Mouse (Mus musculus) hindbrain, embryonic 11.5 days (tissue): Measurements from ENCODE around the gene Asb16. TPM values are rescaled to one million over a fixed set of nuclear protein-coding genes. Genes with fewer than 3 reads are reported as not detected.

Experiments
- ATAC-seq: fragments of 200-750 bp; cut with Nextera tagmentation; 2 replicates; pipeline ENCODE4 v1.8.0; 2017; ENCODE audit warnings: mild to moderate bottlenecking, moderate TSS enrichment, moderate library complexity; ENCODE audit not compliant: low FRiP score
- DNase-seq: peaks from one replicate; pipeline ENCODE4 v3.0.0-alpha.2; 2015; ENCODE audit warnings: low spot score
- H3K27ac ChIP-seq: fragments of 300-500 bp; sonication (generic); 2 replicates; pipeline ENCODE4 v1.5.1; 2014; ENCODE audit warnings: mild to moderate bottlenecking, low read depth, low read length
- H3K27me3 ChIP-seq: fragments of 300-500 bp; sonication (generic); 2 replicates; pipeline ENCODE4 v1.6.1; 2014; ENCODE audit warnings: mild to moderate bottlenecking, low read length, moderate library complexity, mixed read lengths; ENCODE audit not compliant: control insufficient read depth, insufficient read depth
- H3K36me3 ChIP-seq: fragments of 300-500 bp; sonication (generic); 2 replicates; pipeline ENCODE4 v1.6.1; 2014; ENCODE audit warnings: mild to moderate bottlenecking, low read length, moderate library complexity, mixed read lengths; ENCODE audit not compliant: control insufficient read depth, insufficient read depth
- H3K4me1 ChIP-seq: fragments of 300-500 bp; sonication (generic); replicated peaks from 2 replicates; pipeline ENCODE4 v1.6.1; 2014; ENCODE audit warnings: low read length, mixed read lengths; ENCODE audit not compliant: control insufficient read depth, insufficient read depth
- H3K4me2 ChIP-seq: fragments of 300-500 bp; sonication (generic); replicated peaks from 2 replicates; pipeline ENCODE4 v1.6.1; 2014; ENCODE audit warnings: mild to moderate bottlenecking, low read depth, low read length
- H3K4me3 ChIP-seq: fragments of 300-500 bp; sonication (generic); 2 replicates; pipeline ENCODE4 v1.5.1; 2014; ENCODE audit warnings: low read depth, low read length
- H3K9ac ChIP-seq: fragments of 300-500 bp; sonication (generic); 2 replicates; pipeline ENCODE4 v1.6.1; 2014; ENCODE audit warnings: low read depth, low read length
- H3K9me3 ChIP-seq: fragments of 300-500 bp; sonication (generic); 2 replicates; pipeline ENCODE4 v1.6.1; 2016; ENCODE audit warnings: low read length; ENCODE audit not compliant: control insufficient read depth
- WGBS: fragments of 180-500 bp; shearing (Covaris S2); extraction: QIAGEN DNeasy Blood & Tissue Kit; methylation state at CpG from one replicate; pipeline ENCODE4 v1.1.7; 2014; 5-methylcytosine and 5-hydroxymethylcytosine counted together
- polyA plus RNA-seq: library from polyadenylated mRNA; unstranded; fragments of >200 nt; fragmentation: Nextera tagmentation; extraction: Ambion mirVana; gene quantifications from 2 replicates; pipeline ENCODE4 v1.2.1, GENCODE M21; 2014

The Asb16 gene
- polyA plus RNA-seq, 1 experiment from 2014 or later = 0.06 TPM

DNA sequence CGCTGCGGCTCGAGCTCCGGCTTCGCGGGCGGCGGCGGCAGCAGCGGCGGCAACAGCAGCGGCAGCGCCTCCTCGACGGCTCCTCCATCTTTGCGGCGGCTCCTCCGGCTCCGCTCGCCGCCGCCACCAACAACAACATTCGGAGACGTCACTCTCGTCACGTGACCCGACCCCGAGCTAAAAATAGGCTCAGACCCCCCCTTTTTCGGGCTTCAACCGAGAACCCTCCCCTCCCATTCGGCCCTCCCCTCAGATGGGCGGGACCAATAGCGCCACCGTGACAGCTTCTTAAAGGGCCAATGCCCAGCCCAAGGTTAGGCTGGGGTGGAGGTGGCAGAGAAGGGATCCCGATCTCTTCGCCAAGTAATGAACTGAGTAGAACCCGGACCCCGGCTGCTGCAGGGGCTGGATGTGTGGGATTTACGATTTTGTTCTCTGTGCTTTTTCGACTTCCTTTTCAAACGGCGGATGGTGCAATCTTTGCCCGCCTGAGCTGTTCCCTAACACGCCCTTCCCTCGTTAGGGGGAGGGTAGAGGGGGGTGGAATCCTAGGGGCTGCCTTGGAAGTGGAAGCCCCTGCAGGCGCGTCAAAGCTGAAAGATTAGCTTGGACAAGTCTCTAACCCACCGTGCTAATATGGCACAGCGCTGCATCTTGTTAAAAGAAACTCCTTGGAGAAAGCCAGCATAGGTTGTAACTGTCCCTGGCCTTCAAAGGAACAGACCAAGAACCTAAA is 38.4 kb upstream of the Asb16 start, which contains the start of gene Hdac5:
Gene Hdac5, minus strand, starts transcription at position 161 of the 736 bp plus-strand sequence.
- H3K9me3 ChIP-seq = no peaks in the 10 kb centered on the region
- H3K27ac ChIP-seq = peak within 1 kb of the TSS; percentile 93
- DNase-seq (peak; percentile 100), ATAC-seq (peak; percentile 86)
- H3K36me3 ChIP-seq = no peaks in the 10 kb centered on the region
- no peaks in the 10 kb centered on the region for H3K27me3 ChIP-seq
- under 1% methylated on average over 35 of the region's 49 CpGs for WGBS
- peak within 1 kb of the TSS; percentile 92 for H3K9ac ChIP-seq
- H3K4me3 ChIP-seq = peak within 1 kb of the TSS; percentile 96
- H3K4me1 ChIP-seq = peaks cover 21% of the 10 kb centered on the region
- H3K4me2 ChIP-seq = peak within 1 kb of the TSS; percentile 75

DNA sequence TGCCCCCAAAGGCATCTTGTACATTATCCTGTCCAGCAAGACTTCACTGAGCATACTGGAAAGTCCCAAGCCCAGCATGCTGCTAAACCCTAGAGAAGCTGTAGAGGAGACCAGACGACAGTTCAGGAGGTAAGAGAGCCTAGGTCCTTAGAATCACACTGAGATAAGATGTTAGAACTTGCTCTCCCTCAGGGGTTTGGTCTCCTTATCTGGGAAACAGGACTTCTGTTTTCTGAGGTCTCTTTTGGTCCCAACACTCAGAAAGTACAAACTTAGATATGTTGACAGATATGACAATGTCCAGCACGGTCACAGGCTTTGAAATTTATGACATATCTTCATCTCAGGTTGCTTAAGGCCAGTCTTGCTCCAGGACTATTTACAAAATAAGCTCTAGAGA is 32.5 kb upstream of the Asb16 start:
- no peak overlapping the region for H3K4me3 ChIP-seq
- H3K27ac ChIP-seq = no peak overlapping the region
- H3K9me3 ChIP-seq = no peaks in the 10 kb centered on the region
- DNase-seq = no peak
- WGBS = 81% methylated on average over 2 of the region's 2 CpGs
- H3K27me3 ChIP-seq = no peaks in the 10 kb centered on the region
- H3K4me1 ChIP-seq = no peaks in the 10 kb centered on the region
- ATAC-seq = no peak
- H3K9ac ChIP-seq = no peak overlapping the region
- H3K36me3 ChIP-seq = no peaks in the 10 kb centered on the region
- H3K4me2 ChIP-seq = no peak overlapping the region

DNA sequence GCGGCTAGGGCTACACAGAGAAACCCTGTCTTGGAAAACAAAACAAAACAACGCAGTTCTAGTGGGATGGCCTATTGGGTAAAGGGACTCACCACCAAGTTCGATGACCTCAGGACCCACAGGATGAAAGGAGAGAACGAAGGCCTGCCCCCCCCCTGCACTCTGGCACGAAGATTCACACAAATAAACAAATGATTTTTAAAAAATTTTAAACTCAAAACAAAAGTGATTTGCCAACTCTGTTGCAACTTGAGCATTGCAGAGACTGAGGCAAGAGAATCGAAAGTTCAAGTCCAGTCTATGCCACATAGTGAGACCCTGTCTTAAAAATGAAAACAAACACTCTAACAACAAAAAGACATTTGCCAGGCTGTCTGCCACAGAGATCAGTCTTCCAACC is 27.9 kb upstream of the Asb16 start:
- no peaks in the 10 kb centered on the region for H3K36me3 ChIP-seq
- no peak overlapping the region for H3K4me2 ChIP-seq
- WGBS = 82% methylated on average over 6 of the region's 6 CpGs
- H3K9ac ChIP-seq = no peak overlapping the region
- H3K9me3 ChIP-seq = no peaks in the 10 kb centered on the region
- H3K4me1 ChIP-seq = peaks cover 2% of the 10 kb centered on the region; the same call in 1 of the 2 replicates
- no peak overlapping the region for H3K27ac ChIP-seq
- DNase-seq (no peak), ATAC-seq (no peak)
- H3K27me3 ChIP-seq = no peaks in the 10 kb centered on the region
- H3K4me3 ChIP-seq = no peak overlapping the region

DNA sequence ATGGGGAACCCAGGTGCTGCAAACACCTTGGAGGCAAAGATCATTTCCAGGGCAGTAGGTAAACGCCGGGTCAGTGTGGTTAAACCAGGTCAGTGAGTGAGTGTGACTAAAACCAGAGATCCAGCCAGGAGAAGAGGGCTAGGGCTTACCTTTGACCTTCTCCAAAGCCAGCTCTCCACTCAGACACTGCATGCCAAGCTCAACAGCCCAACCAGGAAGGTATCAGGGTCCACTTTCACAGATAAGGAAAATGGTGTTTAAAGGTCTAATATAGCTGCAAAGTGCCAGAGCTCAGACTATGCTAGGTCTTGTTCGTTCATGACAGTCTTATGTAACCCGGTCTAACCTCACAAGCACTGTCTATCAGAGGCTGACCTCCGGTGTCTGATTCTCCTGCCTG is 27.3 kb upstream of the Asb16 start:
- Histone ChIP-seq H3K4me3 (no peak overlapping the region), H3K4me2 (no peak overlapping the region), H3K9ac (no peak overlapping the region), H3K9me3 (no peaks in the 10 kb centered on the region), H3K36me3 (no peaks in the 10 kb centered on the region), H3K27ac (no peak overlapping the region), H3K4me1 (peaks cover 2% of the 10 kb centered on the region; the same call in 1 of the 2 replicates), H3K27me3 (no peaks in the 10 kb centered on the region)
- DNase-seq (no peak), ATAC-seq (no peak)
- WGBS = 91% methylated on average over 5 of the region's 5 CpGs

DNA sequence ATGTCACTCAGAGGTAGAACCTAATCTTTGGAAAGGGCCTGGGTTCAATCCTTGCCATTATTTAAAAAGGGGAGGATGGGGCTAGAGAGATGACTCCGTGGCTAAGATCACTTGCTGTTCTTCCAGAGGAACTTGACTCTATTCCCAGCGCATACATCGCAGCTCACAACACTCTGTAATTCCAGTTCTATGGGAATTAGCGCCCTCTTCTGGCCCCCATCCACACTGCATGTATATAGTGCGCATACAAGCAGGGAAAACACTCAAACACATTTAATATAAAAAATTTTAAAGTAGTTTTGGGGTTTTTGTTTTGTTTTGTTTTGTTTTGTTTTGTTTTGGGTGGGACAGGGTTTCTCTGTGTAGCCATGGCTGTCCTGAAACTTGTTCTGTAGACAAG is 26.7 kb upstream of the Asb16 start:
- Histone ChIP-seq H3K9ac (no peak overlapping the region), H3K4me3 (no peak overlapping the region), H3K4me1 (peaks cover 2% of the 10 kb centered on the region; the same call in 1 of the 2 replicates), H3K36me3 (no peaks in the 10 kb centered on the region), H3K4me2 (no peak overlapping the region), H3K27ac (no peak overlapping the region), H3K27me3 (no peaks in the 10 kb centered on the region), H3K9me3 (no peaks in the 10 kb centered on the region)
- DNase-seq (no peak), ATAC-seq (no peak)
- WGBS = 55% methylated on average over 5 of the region's 5 CpGs

DNA sequence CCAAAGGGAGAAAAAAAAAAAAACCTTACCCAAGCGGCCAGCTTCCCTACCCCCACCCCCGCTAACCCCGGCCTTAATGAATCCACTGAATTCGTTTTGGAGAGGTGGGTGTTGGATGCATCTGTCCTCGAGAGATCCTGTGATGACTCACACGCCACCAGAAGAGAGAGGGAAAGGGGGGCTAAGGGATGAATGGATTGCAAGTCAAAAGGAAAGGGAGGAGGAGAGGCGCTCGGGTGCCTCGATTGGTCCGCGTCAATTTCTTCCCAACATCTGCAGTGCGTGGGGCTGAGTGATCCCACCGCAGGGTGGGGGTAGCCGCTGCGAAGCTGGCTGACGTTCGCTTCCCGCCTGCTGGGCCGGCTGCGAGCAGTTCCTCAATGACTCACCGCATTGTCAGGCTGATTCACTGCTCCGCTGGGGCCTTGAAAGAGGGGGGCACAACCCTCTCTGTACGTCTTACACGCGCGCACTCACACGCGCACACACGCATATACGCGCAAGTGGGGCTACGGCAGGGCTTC is 23.6 kb upstream of the Asb16 start:
- Histone ChIP-seq H3K36me3 (no peaks in the 10 kb centered on the region), H3K27ac (0 out of 2 replicates have a peak overlapping the region, but pooled peaks have one; percentile 1), H3K4me3 (peak overlapping the region; percentile 23), H3K4me1 (peaks cover 6% of the 10 kb centered on the region), H3K9ac (peak overlapping the region; percentile 40), H3K4me2 (peak overlapping the region; percentile 54), H3K9me3 (no peaks in the 10 kb centered on the region), H3K27me3 (no peaks in the 10 kb centered on the region)
- DNase-seq (peak; percentile 70), ATAC-seq (peak; percentile 61)
- WGBS = under 1% methylated on average over 32 of the region's 32 CpGs

DNA sequence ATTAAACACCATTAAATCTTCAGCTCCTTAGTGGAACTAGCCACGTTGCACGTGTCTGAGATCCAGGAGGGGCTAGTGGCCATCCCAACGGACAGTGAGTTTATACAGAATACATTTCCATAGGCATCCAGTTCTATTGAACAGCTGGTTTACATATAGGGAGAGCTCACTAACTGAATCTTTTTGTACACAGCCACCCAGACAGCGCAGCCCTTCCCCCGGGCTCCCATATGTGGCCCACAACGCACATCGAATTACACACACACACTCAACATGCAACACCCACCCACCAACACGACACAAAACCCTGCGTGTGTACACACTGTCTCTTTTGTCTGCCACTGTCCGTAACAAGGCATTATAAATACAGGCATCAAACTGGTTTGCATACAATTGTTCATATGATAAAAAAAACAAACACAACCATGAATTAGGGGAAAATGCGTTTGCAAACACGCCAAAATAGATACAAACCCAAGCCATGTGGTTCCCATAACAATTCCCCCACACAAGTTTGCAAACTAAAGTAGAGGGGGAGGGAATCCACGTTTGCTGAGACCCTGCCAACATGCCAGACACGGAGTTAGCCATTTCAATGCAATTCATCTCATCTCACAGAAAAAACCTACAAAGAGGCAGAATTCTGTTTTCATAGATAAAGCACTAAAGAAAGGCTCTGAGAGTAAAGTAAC is 22.8 kb upstream of the Asb16 start:
- Histone ChIP-seq H3K9me3 (no peaks in the 10 kb centered on the region), H3K4me1 (peaks cover 6% of the 10 kb centered on the region), H3K9ac (no peak overlapping the region), H3K27me3 (no peaks in the 10 kb centered on the region), H3K36me3 (no peaks in the 10 kb centered on the region), H3K4me3 (no peak overlapping the region), H3K27ac (no peak overlapping the region), H3K4me2 (peak overlapping the region; percentile 54)
- DNase-seq (no peak), ATAC-seq (no peak)
- 57% methylated on average over 14 of the region's 14 CpGs for WGBS

DNA sequence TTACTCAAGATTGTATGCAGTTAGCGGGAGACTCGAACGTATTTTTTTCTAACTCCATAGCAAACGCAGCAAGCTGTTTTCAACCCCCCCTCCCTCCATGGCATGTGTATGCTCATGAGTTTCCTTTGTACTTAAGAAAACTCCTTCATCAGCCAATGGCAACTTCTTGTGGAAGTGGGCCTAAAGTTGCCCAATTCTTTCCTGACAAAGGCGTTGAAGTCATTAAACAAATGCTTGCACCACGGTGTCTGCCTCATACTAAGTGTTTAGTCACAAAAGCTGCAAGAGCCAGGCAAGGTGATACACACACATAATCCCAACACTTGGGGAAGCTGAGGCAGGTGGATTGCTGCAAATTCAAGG is 22.3 kb upstream of the Asb16 start:
- H3K4me3 ChIP-seq = no peak overlapping the region
- 94% methylated on average over 6 of the region's 6 CpGs for WGBS
- H3K4me2 ChIP-seq = no peak overlapping the region
- H3K4me1 ChIP-seq = peaks cover 6% of the 10 kb centered on the region
- H3K9ac ChIP-seq = no peak overlapping the region
- no peaks in the 10 kb centered on the region for H3K27me3 ChIP-seq
- no peak overlapping the region for H3K27ac ChIP-seq
- ATAC-seq (no peak), DNase-seq (no peak)
- H3K9me3 ChIP-seq = no peaks in the 10 kb centered on the region
- no peaks in the 10 kb centered on the region for H3K36me3 ChIP-seq
